Mouse (Mus musculus) adrenal gland, adult 2 months (tissue): ENCODE measurements around the gene Hspa1l. TPM values are rescaled to one million over a fixed set of nuclear protein-coding genes. Genes with fewer than 3 reads are reported as not detected.
"Not testable (repeated sequence)": the region's sequence is repeated elsewhere in the genome, so short reads cannot be mapped to it uniquely, and the experiment has no call there.

ENCODE experiments used
- DNase-seq: peaks from one replicate; pipeline ENCODE4 v3.0.0; 2021
- polyA plus RNA-seq: library from polyadenylated mRNA; depleted of rRNA; stranded (reverse); fragments of >200 nt; gene quantifications from 2 replicates; pipeline ENCODE4 v1.2.3, GENCODE M21; 2012
- total RNA-seq, 2 experiments: library from RNA; stranded (reverse); gene quantifications; 2 replicates each; pipeline ENCODE4 v1.2.3; 2021

The Hspa1l gene
- total and polyA plus RNA-seq, 3 experiments = 0.11 to 0.29 (median 0.28) TPM

- DNase-seq = peak; percentile 57
Measured at GRCm38 (mm10) chr17:34950514-34951455, 21.7 kb upstream of the Hspa1l start.

- DNase-seq = no peak
Measured at GRCm38 (mm10) chr17:34951636-34952377, 20.7 kb upstream of the Hspa1l start.

GRCm38 (mm10) chr17:34952378-34953040 lies 20.0 kb upstream of the Hspa1l start:
- DNase-seq = peak; percentile 77

- DNase-seq = no peak
Measured at GRCm38 (mm10) chr17:34953258-34953657, 19.2 kb upstream of the Hspa1l start.

GRCm38 (mm10) chr17:34953904-34954303 lies 18.6 kb upstream of the Hspa1l start:
- DNase-seq = no peak

- DNase-seq = no peak
Measured at GRCm38 (mm10) chr17:34954831-34955230, 17.7 kb upstream of the Hspa1l start.

GRCm38 (mm10) chr17:34955884-34956283 lies 16.6 kb upstream of the Hspa1l start:
- no peak for DNase-seq

GRCm38 (mm10) chr17:34956340-34956739 lies 16.2 kb upstream of the Hspa1l start:
- no peak for DNase-seq

GRCm38 (mm10) chr17:34957291-34957690 lies 15.2 kb upstream of the Hspa1l start:
- DNase-seq = peak; percentile 49

GRCm38 (mm10) chr17:34957966-34958365 lies 14.5 kb upstream of the Hspa1l start:
- peak; percentile 37 for DNase-seq

GRCm38 (mm10) chr17:34958734-34959129 lies 13.8 kb upstream of the Hspa1l start:
- DNase-seq = peak; percentile 51

- DNase-seq = peak; percentile 95
Measured at GRCm38 (mm10) chr17:34959130-34959778, 13.2 kb upstream of the Hspa1l start, which contains the start of gene Hspa1b. TSS of gene Hspa1b (minus strand) at chr17:34959238.

- peak; percentile 80 for DNase-seq
Measured at GRCm38 (mm10) chr17:34959881-34960515, 12.5 kb upstream of the Hspa1l start.

GRCm38 (mm10) chr17:34960702-34961493 lies 11.6 kb upstream of the Hspa1l start:
- DNase-seq = peak; percentile 45

GRCm38 (mm10) chr17:34962125-34962524 lies 10.4 kb upstream of the Hspa1l start:
- no peak for DNase-seq

GRCm38 (mm10) chr17:34962841-34963240 lies 9.7 kb upstream of the Hspa1l start:
- DNase-seq = no peak

- DNase-seq = no peak
Measured at GRCm38 (mm10) chr17:34964640-34965049, 7.9 kb upstream of the Hspa1l start.

- DNase-seq = no peak
Measured at GRCm38 (mm10) chr17:34965627-34966026, 6.9 kb upstream of the Hspa1l start.

- DNase-seq = peak; percentile 64
Measured at GRCm38 (mm10) chr17:34969822-34970221, 2.7 kb upstream of the Hspa1l start, which contains the start of gene Gm20481. TSS of gene Gm20481 (plus strand) at chr17:34969912.

- DNase-seq = not testable (repeated sequence)
Measured at GRCm38 (mm10) chr17:34970850-34971249, 1.7 kb upstream of the Hspa1l start.
